Mouse (Mus musculus) midbrain, postnatal 0 days (tissue): ENCODE measurements around the gene Shisa7. TPM values are rescaled to one million over a fixed set of nuclear protein-coding genes. Genes with fewer than 3 reads are reported as not detected.

Experiments used
- ATAC-seq: fragments of 200-750 bp; cut with Nextera tagmentation; 2 replicates; pipeline ENCODE4 v1.8.0; 2017; ENCODE audit warnings: moderate number of reproducible peaks, mild to moderate bottlenecking, moderate TSS enrichment, moderate library complexity; ENCODE audit not compliant: low FRiP score
- DNase-seq: peaks from one replicate; pipeline ENCODE4 v3.0.0-alpha.2; 2015; ENCODE audit warnings: low spot score
- H3K27ac ChIP-seq: fragments of 300-500 bp; sonication (generic); 2 replicates; pipeline ENCODE4 v1.5.1; 2014; ENCODE audit warnings: low read depth, mild to moderate bottlenecking, low read length, mixed read lengths
- H3K27me3 ChIP-seq: fragments of 300-500 bp; sonication (generic); 2 replicates; pipeline ENCODE4 v1.6.1; 2014; ENCODE audit warnings: low read length, control low read depth, mixed read lengths; ENCODE audit not compliant: insufficient read depth
- H3K36me3 ChIP-seq: fragments of 300-500 bp; sonication (generic); 2 replicates; pipeline ENCODE4 v1.6.1; 2014; ENCODE audit warnings: low read length, control low read depth, mixed read lengths; ENCODE audit not compliant: insufficient read depth
- H3K4me1 ChIP-seq: fragments of 300-500 bp; sonication (generic); 2 replicates; pipeline ENCODE4 v1.6.1; 2014; ENCODE audit warnings: mild to moderate bottlenecking, control low read depth, antibody characterized with exemption, low read length, mixed read lengths; ENCODE audit not compliant: insufficient read depth
- H3K4me2 ChIP-seq: fragments of 300-500 bp; sonication (generic); 2 replicates; pipeline ENCODE4 v1.6.1; 2014; ENCODE audit warnings: low read depth, mild to moderate bottlenecking, low read length, mixed read lengths; ENCODE audit not compliant: poor library complexity, severe bottlenecking
- H3K4me3 ChIP-seq: fragments of 300-500 bp; sonication (generic); 2 replicates; pipeline ENCODE4 v1.5.1; 2014; ENCODE audit warnings: low read depth, mild to moderate bottlenecking, low read length, moderate library complexity
- H3K9ac ChIP-seq: fragments of 300-500 bp; sonication (generic); replicated peaks from 2 replicates; pipeline ENCODE4 v1.6.1; 2014; ENCODE audit warnings: mild to moderate bottlenecking, low read length, moderate library complexity, mixed read lengths; ENCODE audit not compliant: poor library complexity, severe bottlenecking
- H3K9me3 ChIP-seq: fragments of 300-500 bp; sonication (generic); 2 replicates; pipeline ENCODE4 v1.6.1; 2016; ENCODE audit warnings: low read length, control low read depth
- CTCF ChIP-seq: IDR thresholded peaks from 2 replicates; pipeline ENCODE4 v1.5.1; 2016; ENCODE audit warnings: antibody characterized with exemption, mild to moderate bottlenecking
- WGBS: fragments of 180-500 bp; shearing (Covaris S2); extraction: QIAGEN DNeasy Blood & Tissue Kit; methylation state at CpG from one replicate; pipeline ENCODE4 v1.1.7; 2014; 5-methylcytosine and 5-hydroxymethylcytosine counted together
- polyA plus RNA-seq: library from polyadenylated mRNA; unstranded; fragments of >200 nt; fragmentation: Nextera tagmentation; extraction: Ambion mirVana; gene quantifications from 2 replicates; pipeline ENCODE4 v1.2.1, GENCODE M21; 2015
- total RNA-seq: library from RNA; depleted of rRNA; stranded (reverse); fragments of >200 nt; gene quantifications from 2 replicates; pipeline ENCODE4 v1.2.3, GENCODE M21; 2014

Gene Shisa7
- total and polyA plus RNA-seq, 2 experiments from 2014 or later, result 10.1 to 51.4 TPM

- peak overlapping the region; percentile 80 for H3K27ac ChIP-seq
- H3K27me3 ChIP-seq, result no peaks in the 10 kb centered on the region
- H3K4me3 ChIP-seq, result peak overlapping the region; percentile 58
- H3K36me3 ChIP-seq, result no peaks in the 10 kb centered on the region
- H3K9ac ChIP-seq, result peak overlapping the region; percentile 61
- peak; percentile 16; the same call in 1 of the 2 replicates for TF ChIP-seq CTCF
- 1% methylated on average over 16 of the region's 16 CpGs for WGBS
- DNase-seq, result peak; percentile 76
- no peaks in the 10 kb centered on the region for H3K9me3 ChIP-seq
- H3K4me2 ChIP-seq, result peak overlapping the region; percentile 65
- H3K4me1 ChIP-seq, result peaks cover 7% of the 10 kb centered on the region; the same call in 1 of the 2 replicates
- peak; percentile 69 for ATAC-seq
Measured at GRCm38 (mm10) chr7:4842634-4843131, 1.8 kb downstream of the Shisa7 start.

GRCm38 (mm10) chr7:4842077-4842476 lies 2.4 kb downstream of the Shisa7 start:
- 42% methylated on average over 5 of the region's 5 CpGs for WGBS

GRCm38 (mm10) chr7:4837639-4838038 lies 6.9 kb downstream of the Shisa7 start:
- Histone ChIP-seq H3K27me3 (no peaks in the 10 kb centered on the region), H3K27ac (no peak overlapping the region), H3K36me3 (0 out of 2 replicates have a peak, but pooled peaks cover 4% of the 10 kb centered on the region), H3K9ac (no peak overlapping the region), H3K4me1 (peaks cover 7% of the 10 kb centered on the region; the same call in 1 of the 2 replicates), H3K9me3 (no peaks in the 10 kb centered on the region), H3K4me2 (no peak overlapping the region), H3K4me3 (no peak overlapping the region)
- whole genome bisulfite sequencing, result 22% methylated on average over 1 of the region's 1 CpGs
- no peak for ATAC-seq
- no peak for DNase-seq
- TF ChIP-seq CTCF, result no peak

More at GRCm38 (mm10) chr7:4842077-4842476, 2.4 kb downstream of the Shisa7 start:
- no peak for TF ChIP-seq CTCF
- Histone ChIP-seq H3K9me3 (no peaks in the 10 kb centered on the region), H3K27ac (peak overlapping the region; percentile 80), H3K4me3 (peak overlapping the region; percentile 58), H3K4me1 (peaks cover 7% of the 10 kb centered on the region; the same call in 1 of the 2 replicates), H3K9ac (peak overlapping the region; percentile 61), H3K36me3 (no peaks in the 10 kb centered on the region), H3K27me3 (no peaks in the 10 kb centered on the region), H3K4me2 (peak overlapping the region; percentile 65)
- ATAC-seq (0 out of 2 replicates have a peak, but pooled peaks have one; percentile 1), DNase-seq (peak; percentile 16)

GRCm38 (mm10) chr7:4836351-4836792 lies 8.1 kb downstream of the Shisa7 start:
- H3K9me3 ChIP-seq, result no peaks in the 10 kb centered on the region
- no peaks in the 10 kb centered on the region for H3K27me3 ChIP-seq
- peaks cover 3% of the 10 kb centered on the region; the same call in 1 of the 2 replicates for H3K4me1 ChIP-seq
- peak overlapping the region; percentile 61 for H3K4me3 ChIP-seq
- peak overlapping the region; percentile 85 for H3K27ac ChIP-seq
- peak overlapping the region; percentile 82 for H3K9ac ChIP-seq
- H3K36me3 ChIP-seq, result 0 out of 2 replicates have a peak, but pooled peaks cover 4% of the 10 kb centered on the region
- peak overlapping the region; percentile 89 for H3K4me2 ChIP-seq
- ATAC-seq (peak; percentile 91), DNase-seq (peak; percentile 81)
- WGBS, result under 1% methylated on average over 47 of the region's 51 CpGs
- TF ChIP-seq CTCF, result peak; percentile 69

GRCm38 (mm10) chr7:4835631-4836327 lies 8.7 kb downstream of the Shisa7 start:
- H3K27me3 ChIP-seq, result no peaks in the 10 kb centered on the region
- 6% methylated on average over 34 of the region's 34 CpGs for WGBS
- ATAC-seq (peak; percentile 41), DNase-seq (peak; percentile 5)
- peak overlapping the region; percentile 61 for H3K4me3 ChIP-seq
- H3K4me1 ChIP-seq, result peaks cover 3% of the 10 kb centered on the region; the same call in 1 of the 2 replicates
- H3K4me2 ChIP-seq, result peak overlapping the region; percentile 89
- no peaks in the 10 kb centered on the region for H3K9me3 ChIP-seq
- TF ChIP-seq CTCF, result no peak
- peak overlapping the region; percentile 85 for H3K27ac ChIP-seq
- peak overlapping the region; percentile 82 for H3K9ac ChIP-seq
- H3K36me3 ChIP-seq, result 0 out of 2 replicates have a peak, but pooled peaks cover 4% of the 10 kb centered on the region

- ATAC-seq, result no peak
- Histone ChIP-seq H3K9me3 (no peaks in the 10 kb centered on the region), H3K4me3 (no peak overlapping the region), H3K4me1 (no peaks in the 10 kb centered on the region), H3K27me3 (no peaks in the 10 kb centered on the region), H3K9ac (no peak overlapping the region), H3K36me3 (peaks cover 30% of the 10 kb centered on the region), H3K27ac (no peak overlapping the region), H3K4me2 (no peak overlapping the region)
- DNase-seq, result no peak
- no peak for TF ChIP-seq CTCF
- 11% methylated on average over 12 of the region's 12 CpGs for WGBS
Measured at GRCm38 (mm10) chr7:4830476-4830875, 14.0 kb downstream of the Shisa7 start.
